Mouse (Mus musculus) adrenal gland, postnatal 4 days (tissue): ENCODE data around the gene C1ql4. TPM values are rescaled to one million over a fixed set of nuclear protein-coding genes. Genes with fewer than 3 reads are reported as not detected.

Source experiments
- DNase-seq, 2 experiments: peaks; one replicate each; pipeline ENCODE4 v3.0.0; 2021 to 2022; ENCODE audit warnings: low spot score in 2 of 2, mixed read lengths in 2 of 2
- total RNA-seq, 2 experiments: library from RNA; stranded (reverse); gene quantifications; 2 replicates each; pipeline ENCODE4 v1.2.3; 2021

The C1ql4 gene
- total RNA-seq, 2 experiments from 2014 or later: 0.20 TPM; not detected in 1

GRCm38 (mm10) chr15:99099139-99099556 is 11.5 kb upstream of the C1ql4 start:
- no peak for DNase-seq

GRCm38 (mm10) chr15:99098493-99098861 is 10.9 kb upstream of the C1ql4 start:
- no peak for DNase-seq

- DNase-seq: no peak
These were observed 10.3 kb upstream of the C1ql4 start for GRCm38 (mm10) chr15:99097840-99098492.

- no peak for DNase-seq
These were observed 9.3 kb upstream of the C1ql4 start for GRCm38 (mm10) chr15:99096831-99097500.

GRCm38 (mm10) chr15:99096061-99096793 is 8.6 kb upstream of the C1ql4 start:
- no peak for DNase-seq

GRCm38 (mm10) chr15:99095356-99095755 is 7.7 kb upstream of the C1ql4 start:
- no peak for DNase-seq

GRCm38 (mm10) chr15:99094631-99095270 is 7.1 kb upstream of the C1ql4 start:
- DNase-seq: no peak

- no peak for DNase-seq
These were observed 6.0 kb upstream of the C1ql4 start for GRCm38 (mm10) chr15:99093291-99094258.

GRCm38 (mm10) chr15:99092870-99093269 is 5.3 kb upstream of the C1ql4 start, which contains the start of gene Dnajc22:
TSS of gene Dnajc22 (plus strand) at chr15:99093170.
- no peak for DNase-seq

- no peak for DNase-seq
These were observed 1.5 kb upstream of the C1ql4 start for GRCm38 (mm10) chr15:99089069-99089468.

GRCm38 (mm10) chr15:99088292-99088691 is 675 bp upstream of the C1ql4 start:
- DNase-seq: peak; percentile 68 to 81

GRCm38 (mm10) chr15:99085997-99086396 is 1.6 kb downstream of the C1ql4 start:
- DNase-seq: no peak

- DNase-seq: no peak
These were observed 3.0 kb downstream of the C1ql4 start for GRCm38 (mm10) chr15:99084618-99085017.

- no peak for DNase-seq
These were observed 3.6 kb downstream of the C1ql4 start for GRCm38 (mm10) chr15:99083867-99084557.

- no peak for DNase-seq
These were observed 4.4 kb downstream of the C1ql4 start for GRCm38 (mm10) chr15:99083258-99083657.

GRCm38 (mm10) chr15:99082840-99083239 is 4.8 kb downstream of the C1ql4 start:
- no peak for DNase-seq

GRCm38 (mm10) chr15:99082322-99082721 is 5.3 kb downstream of the C1ql4 start:
- no peak for DNase-seq

GRCm38 (mm10) chr15:99079804-99080203 is 7.8 kb downstream of the C1ql4 start:
- DNase-seq: no peak

GRCm38 (mm10) chr15:99078181-99078910 is 9.3 kb downstream of the C1ql4 start:
- no peak for DNase-seq
